Mouse (Mus musculus) left cerebral cortex, adult 9 months (tissue): Measurements from ENCODE around the gene Scgb3a1.

Experiments used
- DNase-seq, 2 experiments: peaks; one replicate each; pipeline ENCODE4 v3.0.0; 2022; ENCODE audit warnings: low spot score in 2 of 2

Scgb3a1 gene

DNA sequence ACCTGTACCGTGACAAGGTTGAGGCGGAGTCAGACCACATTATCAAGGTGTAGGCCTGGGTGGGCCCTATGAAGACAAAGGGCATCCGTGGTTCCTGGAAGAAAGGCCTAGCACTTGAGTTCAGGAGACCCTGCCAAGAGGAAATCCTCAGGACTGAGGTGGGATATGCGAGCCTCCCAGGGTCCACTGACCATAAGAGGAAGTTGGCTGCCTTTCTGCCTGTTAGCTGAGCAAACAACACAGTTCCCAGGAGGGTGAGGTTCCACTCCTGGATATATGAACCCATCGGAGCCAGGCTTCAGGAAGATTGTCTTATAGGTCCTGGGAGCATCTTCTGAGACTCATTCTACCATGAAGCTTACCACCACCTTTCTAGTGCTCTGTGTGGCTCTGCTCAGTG, at the start of gene Scgb3a1:
Gene Scgb3a1 (plus strand): TSS at position 301 of the 400 bp plus-strand sequence.
- no peak for DNase-seq

DNA sequence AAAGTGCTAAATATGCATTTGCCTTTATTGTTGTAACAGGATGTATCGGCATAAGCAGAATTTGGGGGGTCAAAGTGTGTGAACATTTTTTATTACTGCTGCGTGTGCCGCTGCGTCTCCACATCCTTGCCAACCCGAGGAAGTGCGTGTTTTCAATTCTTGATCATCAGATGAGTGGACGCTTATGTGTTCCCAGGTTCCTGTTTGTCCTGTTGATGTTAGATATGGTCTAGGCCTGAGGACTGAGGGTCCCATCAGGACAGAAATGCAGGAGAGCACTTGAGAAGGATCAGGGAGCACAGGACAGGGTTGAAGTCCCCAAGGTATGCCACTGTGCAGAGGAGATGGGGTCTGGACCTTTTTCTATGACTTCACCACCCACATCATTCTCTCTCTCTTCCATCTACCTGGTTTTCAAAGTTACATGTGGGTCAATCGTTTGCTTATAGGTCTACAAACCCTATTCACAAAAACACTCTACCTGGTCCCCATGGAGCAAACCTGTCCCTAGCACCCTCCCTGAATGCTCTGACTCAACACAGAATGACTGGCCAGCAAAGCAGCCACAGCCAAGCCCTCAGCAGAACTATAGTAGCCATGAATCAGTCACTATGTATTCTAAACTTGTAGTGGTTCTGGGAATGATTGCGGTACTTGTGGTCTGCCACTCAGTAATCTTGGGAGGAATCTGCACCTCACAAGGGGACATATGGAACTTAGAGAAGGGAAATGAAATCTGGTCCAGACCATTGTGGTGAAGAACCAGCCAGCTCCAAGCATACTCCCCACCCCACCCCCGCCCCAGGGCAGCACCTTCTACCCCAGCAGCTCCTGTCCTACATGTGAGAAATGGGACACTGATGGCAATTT, 47.3 kb upstream of the Scgb3a1 start:
- no peak for DNase-seq

DNA sequence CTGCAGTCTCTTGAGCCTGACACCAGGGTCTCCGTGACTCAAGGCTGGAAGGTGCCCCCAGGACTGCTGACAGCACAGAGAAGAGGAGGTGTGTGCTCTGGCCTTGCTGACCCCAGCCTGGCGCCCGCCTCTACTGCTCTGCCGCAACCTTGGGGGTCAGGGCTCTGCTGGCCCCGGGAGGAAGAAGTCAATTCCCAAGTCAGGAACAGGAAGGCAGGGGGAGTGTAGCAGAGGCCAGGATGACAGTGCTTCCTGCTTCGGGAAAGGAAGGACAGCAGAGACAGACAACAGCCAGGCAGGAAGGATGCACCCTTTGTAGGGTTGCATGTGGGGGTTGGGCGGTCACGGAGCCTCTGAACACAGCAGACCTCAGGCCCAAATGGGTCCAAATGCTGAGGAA, 44.9 kb upstream of the Scgb3a1 start:
- DNase-seq, result no peak

DNA sequence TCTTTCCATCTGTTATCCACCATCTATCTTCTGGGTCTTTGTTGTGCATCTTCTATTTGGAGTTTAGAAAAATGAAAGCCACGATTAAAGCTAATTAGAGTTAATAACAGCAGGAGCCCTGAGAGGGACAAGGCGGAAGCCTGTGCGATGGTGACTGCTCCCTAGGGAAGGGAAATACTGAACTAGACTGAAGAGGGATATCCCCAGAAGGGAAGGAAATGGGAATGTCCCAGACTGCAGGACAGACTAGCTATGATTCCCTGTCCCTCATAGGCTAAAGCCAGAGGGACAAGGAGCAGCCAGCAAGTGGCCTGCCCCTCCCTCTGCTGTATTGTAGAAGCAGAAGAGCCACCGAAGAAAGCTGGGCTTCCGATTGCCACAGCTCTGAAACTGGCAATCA, 41.5 kb upstream of the Scgb3a1 start:
- DNase-seq, result no peak

GRCm38 (mm10) chr11:49624156-49624555, 39.3 kb upstream of the Scgb3a1 start:
- no peak for DNase-seq

DNA sequence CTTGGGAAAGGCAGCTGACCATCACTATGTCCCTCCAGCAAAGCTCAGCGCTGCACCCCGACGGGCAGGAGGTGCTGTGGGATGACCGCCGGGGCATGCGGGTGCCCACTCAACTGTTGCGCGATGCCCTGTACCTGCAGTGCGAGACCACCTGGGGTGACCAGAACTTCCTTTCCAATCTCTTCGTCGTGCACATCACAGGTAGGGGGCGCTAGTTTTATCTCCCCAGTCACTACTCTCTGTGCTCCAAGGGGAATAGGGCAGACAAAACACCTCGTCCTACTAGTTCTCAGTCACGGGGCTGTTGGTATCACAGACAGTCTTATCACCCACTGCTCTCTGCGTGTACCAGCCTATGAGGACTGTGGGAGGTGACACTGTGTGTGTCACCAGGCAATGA, 37.5 kb upstream of the Scgb3a1 start:
- DNase-seq, result no peak

DNA sequence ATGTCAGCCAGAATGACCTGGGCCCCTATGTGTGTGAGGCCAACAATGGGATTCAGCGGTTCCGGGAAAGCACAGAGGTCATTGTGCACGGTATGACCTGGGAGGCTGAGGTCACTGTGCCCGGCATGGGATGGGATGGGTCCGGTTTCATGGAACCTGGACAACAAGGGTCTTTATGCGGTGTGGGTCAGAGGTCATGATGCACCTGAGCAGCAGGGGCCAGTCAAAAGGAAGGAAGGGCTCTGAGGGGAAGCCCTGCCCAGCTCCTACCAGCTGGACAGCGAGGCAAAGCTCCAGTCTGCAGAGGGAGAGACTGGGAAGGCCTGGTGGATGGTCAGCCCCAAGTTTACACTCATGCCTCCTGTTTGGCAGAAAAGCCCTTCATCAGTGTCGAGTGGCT, 36.7 kb upstream of the Scgb3a1 start:
- DNase-seq, result no peak

DNA sequence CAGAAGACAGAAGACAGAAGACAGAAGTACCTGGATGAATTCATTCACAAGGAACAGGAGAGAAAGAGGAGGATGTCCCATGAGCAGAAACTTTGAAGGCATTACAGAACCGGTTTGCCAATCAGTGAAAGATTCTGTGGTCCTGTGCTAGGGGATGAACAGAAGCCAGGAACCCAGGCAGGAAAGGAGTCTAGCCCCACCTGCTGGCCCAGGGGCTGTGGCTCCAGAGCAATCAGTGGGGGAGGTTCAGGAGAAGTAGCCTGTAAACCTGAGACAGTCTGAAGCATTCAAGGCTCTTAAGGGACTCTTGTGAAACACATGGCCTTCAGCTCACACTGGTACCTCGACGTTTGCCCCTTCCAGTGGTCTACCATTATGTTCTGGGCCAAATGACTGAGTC, 32.3 kb upstream of the Scgb3a1 start:
- DNase-seq, result no peak

- no peak for DNase-seq
These were observed 31.2 kb upstream of the Scgb3a1 start for GRCm38 (mm10) chr11:49632256-49632655.

- no peak for DNase-seq
These were observed 29.3 kb upstream of the Scgb3a1 start for GRCm38 (mm10) chr11:49634101-49634500.

DNA sequence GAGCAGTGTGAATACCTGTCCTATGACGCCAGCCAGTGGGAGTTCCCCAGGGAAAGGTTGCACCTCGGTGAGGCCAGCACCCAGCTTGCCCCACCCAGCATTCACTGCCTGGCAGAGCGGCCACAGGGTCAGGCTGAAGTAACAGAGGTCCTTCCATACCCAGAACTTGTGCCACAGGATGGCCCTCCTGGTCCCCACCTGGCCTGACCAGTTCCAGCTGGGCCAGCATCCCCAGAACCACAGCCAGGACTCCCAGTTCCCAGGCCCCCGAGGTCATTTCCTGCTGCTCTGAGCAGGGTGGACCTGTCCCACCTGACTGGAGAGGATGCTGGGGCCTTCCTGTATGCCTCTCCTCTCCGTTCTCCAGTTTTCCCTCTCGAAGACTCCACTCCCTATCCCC, 27.7 kb upstream of the Scgb3a1 start:
- DNase-seq, result no peak

DNA sequence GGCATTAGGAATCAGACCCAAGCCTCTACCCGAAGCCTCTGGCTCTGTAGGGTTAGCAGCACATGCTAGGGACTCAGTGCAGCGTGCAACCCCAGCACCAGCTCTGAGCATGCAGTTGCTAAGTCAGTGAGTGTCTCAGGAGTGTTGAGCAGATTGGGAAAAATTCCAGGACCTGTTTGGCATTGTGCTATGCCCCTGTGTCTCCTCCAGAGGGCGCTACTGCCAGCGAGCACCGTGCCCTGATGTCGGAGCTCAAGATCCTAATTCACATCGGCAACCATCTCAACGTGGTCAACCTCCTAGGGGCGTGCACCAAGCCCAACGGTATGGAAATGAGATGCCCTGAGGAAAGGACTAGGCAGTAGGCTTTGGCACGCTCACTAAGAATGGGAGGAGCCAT, 27.0 kb upstream of the Scgb3a1 start:
- DNase-seq, result no peak

DNA sequence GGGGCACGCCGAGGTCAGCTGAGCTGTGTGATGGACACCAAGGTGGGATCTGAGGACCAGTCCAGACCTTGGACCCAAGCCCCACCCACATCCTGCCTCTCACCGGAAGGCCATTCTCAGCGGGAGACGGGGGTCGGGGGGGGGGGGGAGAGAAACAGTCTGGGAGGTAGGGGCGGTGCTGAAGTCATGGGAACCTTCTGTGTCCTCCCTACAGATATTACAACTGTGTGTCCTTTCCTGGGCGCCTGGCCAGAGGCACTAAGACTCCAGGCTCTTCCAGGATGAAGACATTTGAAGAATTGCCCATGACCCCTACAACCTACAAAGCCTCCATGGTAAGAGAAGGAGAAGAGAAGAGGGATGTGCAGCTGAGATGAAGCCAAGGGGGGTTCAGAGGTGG, 17.7 kb upstream of the Scgb3a1 start:
- DNase-seq, result no peak

DNA sequence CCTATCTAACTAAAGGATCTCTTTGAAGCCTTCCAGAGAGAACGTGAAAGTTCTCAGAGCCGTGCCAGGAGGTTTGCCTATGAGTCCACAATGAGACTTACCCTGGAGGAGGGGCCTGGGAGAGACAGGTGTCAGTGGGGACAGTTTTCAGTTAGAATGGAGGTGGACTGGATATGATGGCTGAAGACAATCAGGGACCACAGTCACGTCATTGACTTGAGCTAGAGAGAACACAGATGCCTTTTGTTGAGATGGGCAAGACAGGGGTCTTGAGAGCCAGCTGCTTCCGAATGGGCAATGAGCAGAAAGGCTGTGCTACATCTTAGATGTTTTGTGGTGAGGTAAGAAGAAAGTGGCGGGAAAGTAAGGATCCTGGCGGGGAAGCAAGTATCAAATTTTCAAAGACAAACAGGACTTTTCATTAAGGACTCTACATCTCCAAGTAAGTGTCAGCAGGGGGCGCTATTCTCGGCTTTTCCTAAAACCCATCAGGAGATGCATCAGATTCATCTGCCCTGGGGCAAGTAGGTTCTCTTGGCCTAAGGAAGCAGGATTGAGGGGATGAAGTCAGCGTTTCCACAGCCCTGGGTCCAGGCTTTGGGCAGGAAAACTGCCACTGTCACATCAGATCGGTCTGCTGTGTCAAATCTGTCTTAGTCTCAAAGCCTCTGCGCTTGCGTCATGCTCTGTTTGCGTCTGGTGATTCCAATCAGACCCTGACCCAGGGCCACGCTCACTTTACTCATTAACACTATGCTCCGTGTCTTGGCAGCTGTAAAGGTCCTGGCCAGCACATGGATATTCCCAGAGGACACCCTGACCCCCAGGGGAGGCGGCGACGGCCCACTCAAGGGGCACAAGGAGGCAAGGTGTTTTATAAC, 13.1 kb upstream of the Scgb3a1 start:
- peak in 1 of 2 experiments; percentile 15 for DNase-seq

GRCm38 (mm10) chr11:49650994-49651761, 12.2 kb upstream of the Scgb3a1 start:
- DNase-seq, result peak; percentile 38 to 62

DNA sequence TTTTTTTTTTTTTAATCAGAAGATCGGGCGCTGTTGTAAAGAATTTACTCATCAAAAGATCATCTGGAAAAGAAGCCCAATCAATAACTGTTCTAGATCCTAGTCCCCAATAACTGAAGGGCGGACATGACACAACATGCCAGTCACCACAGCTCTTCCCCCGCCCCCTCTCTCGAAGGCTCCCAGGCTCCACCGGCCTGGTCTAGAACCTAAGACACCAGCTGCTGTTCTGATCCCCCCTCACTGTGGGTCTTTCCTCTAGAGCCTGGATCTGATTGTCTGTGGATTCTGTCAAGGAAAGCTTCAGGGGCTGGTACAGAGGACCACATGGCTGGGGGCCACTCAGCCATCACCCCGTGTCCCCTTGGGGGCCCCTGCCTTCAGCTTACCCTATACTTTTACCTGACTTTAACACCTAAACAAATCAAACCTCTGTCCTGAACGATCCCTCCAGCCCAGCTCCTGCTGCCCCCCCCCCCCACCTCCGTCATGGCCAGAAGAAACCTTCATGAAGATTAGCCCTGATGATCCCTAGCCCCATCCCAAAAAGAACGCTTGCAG, 11.6 kb upstream of the Scgb3a1 start:
- DNase-seq, result no peak

DNA sequence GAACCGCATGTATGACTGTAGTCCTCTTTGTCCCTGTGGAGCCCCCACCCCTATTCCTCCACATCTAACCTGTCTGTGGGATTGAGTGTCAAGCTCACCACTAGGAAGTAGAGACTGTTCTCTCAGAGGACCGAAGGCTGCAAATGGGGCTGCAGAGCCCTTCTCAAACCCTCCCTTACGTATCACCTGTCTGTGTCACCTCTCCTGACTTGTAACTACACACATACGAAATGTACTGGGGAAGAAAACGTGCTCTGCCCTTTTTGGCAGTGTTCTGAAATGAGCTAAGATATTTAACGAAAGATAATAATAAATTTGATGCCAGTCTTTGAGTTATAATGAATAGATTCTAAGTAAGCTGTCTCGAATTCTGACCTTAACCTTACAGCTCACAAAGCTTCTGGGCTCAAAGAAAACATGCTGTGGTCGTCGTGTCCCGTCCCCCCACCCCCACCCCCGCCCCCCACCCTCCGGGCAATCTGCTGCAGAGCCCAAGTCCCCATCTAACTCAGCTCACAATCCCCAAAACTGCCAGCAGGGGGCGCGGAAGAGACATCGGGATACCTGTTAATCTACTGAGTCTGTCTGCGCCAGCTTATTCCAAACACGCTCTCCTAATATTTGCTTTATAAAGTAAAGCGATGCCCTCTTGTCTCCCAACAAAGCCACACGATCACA, 10.9 kb upstream of the Scgb3a1 start:
- peak in 1 of 2 experiments; percentile 88 for DNase-seq

DNA sequence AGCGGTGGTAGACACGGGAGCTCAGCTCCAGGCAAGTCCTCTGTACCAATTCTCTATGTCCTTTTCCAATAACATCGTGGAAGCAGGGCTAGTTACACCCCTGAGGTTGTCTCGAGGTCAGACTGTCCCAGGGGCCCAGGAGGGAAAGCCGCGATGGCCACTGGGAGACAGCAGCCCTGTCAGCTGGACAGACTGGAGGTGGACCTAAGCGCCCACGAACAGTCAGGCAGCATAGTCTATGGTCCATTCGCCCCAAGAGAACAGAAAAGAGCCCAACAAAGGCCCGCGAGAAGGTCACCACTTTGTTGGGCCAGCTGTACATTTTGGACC, 10.4 kb upstream of the Scgb3a1 start:
- DNase-seq, result no peak

- DNase-seq, result no peak
These were observed 8.8 kb upstream of the Scgb3a1 start for GRCm38 (mm10) chr11:49654651-49655050.

- DNase-seq, result no peak
These were observed 7.9 kb upstream of the Scgb3a1 start for GRCm38 (mm10) chr11:49655501-49655900.

- no peak for DNase-seq
These were observed 5.3 kb upstream of the Scgb3a1 start for GRCm38 (mm10) chr11:49658065-49658464.
